Mouse (Mus musculus) splenic B cell, adult 2 months (primary cell): ENCODE measurements around the gene Slc6a3.

Experiments
- DNase-seq: peaks from one replicate; pipeline ENCODE4 v3.0.0-alpha.2; 2011; ENCODE audit warnings: low read depth, low spot score
- H3K27me3 ChIP-seq: 2 replicates; pipeline ENCODE4 v1.6.1; 2012; ENCODE audit warnings: mild to moderate bottlenecking, low read length, moderate library complexity, mixed read lengths; ENCODE audit not compliant: control insufficient read depth, poor library complexity, insufficient read depth, severe bottlenecking
- H3K36me3 ChIP-seq: 2 replicates; pipeline ENCODE4 v1.6.1; 2012; ENCODE audit warnings: mild to moderate bottlenecking, low read length, moderate library complexity, mixed read lengths; ENCODE audit not compliant: control insufficient read depth, poor library complexity, insufficient read depth, severe bottlenecking

Gene Slc6a3

GRCm38 (mm10) chr13:73620637-73621036, 84.1 kb downstream of the Slc6a3 start:
- peak; percentile 52 for DNase-seq
- Histone ChIP-seq H3K36me3 (peaks cover 5% of the 10 kb centered on the region), H3K27me3 (no peaks in the 10 kb centered on the region)

GRCm38 (mm10) chr13:73626410-73626744, 89.8 kb downstream of the Slc6a3 start:
- Histone ChIP-seq H3K27me3 (no peaks in the 10 kb centered on the region), H3K36me3 (peaks cover 3% of the 10 kb centered on the region; the same call in 1 of the 2 replicates)
- DNase-seq, result no peak

- DNase-seq, result peak; percentile 70
- peaks cover 1% of the 10 kb centered on the region; the same call in 1 of the 2 replicates for H3K36me3 ChIP-seq
- H3K27me3 ChIP-seq, result no peaks in the 10 kb centered on the region
Measured at GRCm38 (mm10) chr13:73626745-73627549, 90.4 kb downstream of the Slc6a3 start, which contains the start of gene Tert. TSS of gene Tert (plus strand) at chr13:73626911.
